Mouse (Mus musculus): ENCODE measurements around the gene Pid1. TPM values are rescaled to one million over a fixed set of nuclear protein-coding genes. Genes with fewer than 3 reads are reported as not detected.
A peak's percentile ranks its signal among the peaks of the same experiment; 100 is the strongest.

Pid1 gene
- 67.1 and 68.8 TPM in 2 replicates for polyA plus RNA-seq (2011; ENCODE audit: insufficient read depth, insufficient read length, low read depth, missing spikeins)

DNA sequence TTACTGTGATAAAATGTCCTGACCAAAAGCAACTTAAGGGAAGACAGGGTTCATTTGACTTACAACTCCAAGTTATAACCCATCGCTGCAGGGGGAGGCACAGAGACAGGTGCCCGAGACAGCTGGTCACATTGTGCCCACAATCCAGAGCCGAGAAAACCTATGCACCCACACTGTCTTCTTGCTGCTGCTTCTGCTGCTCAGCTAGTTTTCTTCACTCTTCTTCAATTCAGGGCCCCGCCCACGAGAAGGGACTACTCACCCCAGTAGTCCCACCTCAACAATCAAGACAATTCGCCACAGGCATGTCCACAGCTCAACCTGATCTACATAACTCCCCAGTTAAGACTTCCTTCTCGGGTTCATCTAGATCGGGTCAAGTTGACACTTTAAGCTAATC is at the start of gene Pid1:
Gene Pid1, minus strand, starts transcription at position 214 of the 400 bp plus-strand sequence.
- Histone ChIP-seq H3K36me3 (ENCODE audit: control insufficient read depth, insufficient read depth, low read length, poor library complexity, severe bottlenecking) (no peaks in the 10 kb centered on the region), H3K9me3 (replicated peaks; ENCODE audit: control insufficient read depth, insufficient read depth, low read length, poor library complexity, severe bottlenecking) (no peaks in the 10 kb centered on the region), H3K27me3 (ENCODE audit: control insufficient read depth, insufficient read depth, low read length, poor library complexity, severe bottlenecking) (no peaks in the 10 kb centered on the region), H3K4me3 (ENCODE audit: low read depth, low read length) (no peak within 1 kb of the TSS), H3K9ac (ENCODE audit: low read depth, poor library complexity, severe bottlenecking) (no peak within 1 kb of the TSS), H3K4me1 (ENCODE audit: control insufficient read depth, insufficient read depth, low read length) (no peaks in the 10 kb centered on the region), H3K27ac (ENCODE audit: insufficient read depth, low read length) (no peak within 1 kb of the TSS)
- TF ChIP-seq POLR2A (IDR thresholded peaks at IDR 0.05; ENCODE audit: insufficient read depth, low read length), result no peak
- no peak for TF ChIP-seq EP300 (IDR thresholded peaks at IDR 0.05; ENCODE audit: insufficient read depth, low read depth, low read length)
- TF ChIP-seq CTCF (IDR thresholded peaks at IDR 0.05; ENCODE audit: low read depth, low read length), result no peak

DNA sequence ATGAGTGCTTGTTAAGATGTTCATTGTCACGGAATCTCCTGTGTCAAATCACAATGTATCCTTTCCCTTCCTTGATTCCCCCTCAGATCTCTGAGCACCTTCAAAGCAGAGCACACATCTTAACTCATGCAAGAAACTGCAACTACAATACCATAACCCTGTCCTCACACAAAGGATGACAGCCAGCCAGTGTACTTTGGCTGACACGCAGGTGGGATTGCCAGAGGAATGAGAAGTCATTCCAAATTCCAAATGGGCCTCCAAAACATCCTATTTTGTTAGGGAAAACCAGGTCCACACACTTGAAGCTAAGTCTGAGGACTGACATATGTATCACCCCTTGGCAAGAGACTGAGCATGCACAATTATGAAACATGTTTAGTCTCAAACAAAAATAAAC is 45.5 kb upstream of the Pid1 start:
- Histone ChIP-seq H3K4me1 (ENCODE audit: control insufficient read depth, insufficient read depth, low read length) (peaks cover 4% of the 10 kb centered on the region), H3K27ac (ENCODE audit: insufficient read depth, low read length) (no peak overlapping the region), H3K9me3 (replicated peaks; ENCODE audit: control insufficient read depth, insufficient read depth, low read length, poor library complexity, severe bottlenecking) (no peaks in the 10 kb centered on the region), H3K4me3 (ENCODE audit: low read depth, low read length) (no peak overlapping the region), H3K27me3 (ENCODE audit: control insufficient read depth, insufficient read depth, low read length, poor library complexity, severe bottlenecking) (no peaks in the 10 kb centered on the region), H3K36me3 (ENCODE audit: control insufficient read depth, insufficient read depth, low read length, poor library complexity, severe bottlenecking) (no peaks in the 10 kb centered on the region), H3K9ac (ENCODE audit: low read depth, poor library complexity, severe bottlenecking) (no peak overlapping the region)
- no peak for TF ChIP-seq POLR2A (IDR thresholded peaks at IDR 0.05; ENCODE audit: insufficient read depth, low read length)
- TF ChIP-seq CTCF (IDR thresholded peaks at IDR 0.05; ENCODE audit: low read depth, low read length), result no peak
- TF ChIP-seq EP300 (IDR thresholded peaks at IDR 0.05; ENCODE audit: insufficient read depth, low read depth, low read length), result no peak

DNA sequence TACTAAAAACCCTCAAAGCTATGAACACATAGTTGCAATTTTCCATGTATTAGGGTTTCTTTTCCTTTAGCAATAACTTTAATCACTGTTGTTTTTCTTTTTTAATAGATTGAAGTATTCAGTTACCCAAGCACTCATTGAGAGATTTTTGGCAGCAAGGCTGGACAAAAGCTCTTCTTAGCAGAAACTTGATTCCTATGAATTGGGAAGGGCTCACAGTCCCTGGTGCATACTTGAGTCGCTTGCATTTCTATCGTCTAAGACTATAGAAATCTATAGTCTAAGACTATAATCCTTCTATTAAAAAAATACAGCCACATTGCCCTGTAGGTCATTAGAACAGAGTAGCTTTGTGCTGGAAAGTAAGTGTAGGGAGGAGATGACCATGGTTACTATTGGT is 44.9 kb upstream of the Pid1 start:
- TF ChIP-seq POLR2A (IDR thresholded peaks at IDR 0.05; ENCODE audit: insufficient read depth, low read length), result no peak
- no peak for TF ChIP-seq EP300 (IDR thresholded peaks at IDR 0.05; ENCODE audit: insufficient read depth, low read depth, low read length)
- Histone ChIP-seq H3K4me1 (ENCODE audit: control insufficient read depth, insufficient read depth, low read length) (peaks cover 4% of the 10 kb centered on the region), H3K9ac (ENCODE audit: low read depth, poor library complexity, severe bottlenecking) (no peak overlapping the region), H3K27me3 (ENCODE audit: control insufficient read depth, insufficient read depth, low read length, poor library complexity, severe bottlenecking) (no peaks in the 10 kb centered on the region), H3K36me3 (ENCODE audit: control insufficient read depth, insufficient read depth, low read length, poor library complexity, severe bottlenecking) (no peaks in the 10 kb centered on the region), H3K9me3 (replicated peaks; ENCODE audit: control insufficient read depth, insufficient read depth, low read length, poor library complexity, severe bottlenecking) (no peaks in the 10 kb centered on the region), H3K4me3 (ENCODE audit: low read depth, low read length) (no peak overlapping the region), H3K27ac (ENCODE audit: insufficient read depth, low read length) (no peak overlapping the region)

DNA sequence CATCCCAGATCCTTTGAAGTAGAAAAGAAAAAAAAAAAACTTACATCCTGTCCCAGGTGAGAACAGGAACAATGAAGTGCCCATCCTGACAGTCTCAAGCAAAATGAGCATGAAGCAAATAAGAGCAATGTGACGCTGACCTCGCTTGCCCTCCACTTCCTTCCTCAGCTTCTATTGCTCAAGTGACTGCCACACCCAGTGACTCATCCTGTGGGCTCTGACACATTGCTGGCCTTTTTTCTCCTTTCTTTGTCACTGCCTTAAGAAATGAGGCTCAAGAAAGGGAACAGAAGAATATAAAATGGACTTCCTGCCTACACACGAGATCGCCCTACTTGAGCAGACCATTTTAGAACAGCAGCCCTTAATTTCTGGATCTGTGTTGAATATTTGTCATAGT is 42.9 kb upstream of the Pid1 start:
- Histone ChIP-seq H3K9ac (ENCODE audit: low read depth, poor library complexity, severe bottlenecking) (no peak overlapping the region), H3K9me3 (replicated peaks; ENCODE audit: control insufficient read depth, insufficient read depth, low read length, poor library complexity, severe bottlenecking) (no peaks in the 10 kb centered on the region), H3K4me1 (ENCODE audit: control insufficient read depth, insufficient read depth, low read length) (peaks cover 4% of the 10 kb centered on the region), H3K27me3 (ENCODE audit: control insufficient read depth, insufficient read depth, low read length, poor library complexity, severe bottlenecking) (no peaks in the 10 kb centered on the region), H3K36me3 (ENCODE audit: control insufficient read depth, insufficient read depth, low read length, poor library complexity, severe bottlenecking) (no peaks in the 10 kb centered on the region), H3K4me3 (ENCODE audit: low read depth, low read length) (no peak overlapping the region), H3K27ac (ENCODE audit: insufficient read depth, low read length) (no peak overlapping the region)
- TF ChIP-seq EP300 (IDR thresholded peaks at IDR 0.05; ENCODE audit: insufficient read depth, low read depth, low read length) (peak; percentile 69), POLR2A (IDR thresholded peaks at IDR 0.05; ENCODE audit: insufficient read depth, low read length) (no peak)

DNA sequence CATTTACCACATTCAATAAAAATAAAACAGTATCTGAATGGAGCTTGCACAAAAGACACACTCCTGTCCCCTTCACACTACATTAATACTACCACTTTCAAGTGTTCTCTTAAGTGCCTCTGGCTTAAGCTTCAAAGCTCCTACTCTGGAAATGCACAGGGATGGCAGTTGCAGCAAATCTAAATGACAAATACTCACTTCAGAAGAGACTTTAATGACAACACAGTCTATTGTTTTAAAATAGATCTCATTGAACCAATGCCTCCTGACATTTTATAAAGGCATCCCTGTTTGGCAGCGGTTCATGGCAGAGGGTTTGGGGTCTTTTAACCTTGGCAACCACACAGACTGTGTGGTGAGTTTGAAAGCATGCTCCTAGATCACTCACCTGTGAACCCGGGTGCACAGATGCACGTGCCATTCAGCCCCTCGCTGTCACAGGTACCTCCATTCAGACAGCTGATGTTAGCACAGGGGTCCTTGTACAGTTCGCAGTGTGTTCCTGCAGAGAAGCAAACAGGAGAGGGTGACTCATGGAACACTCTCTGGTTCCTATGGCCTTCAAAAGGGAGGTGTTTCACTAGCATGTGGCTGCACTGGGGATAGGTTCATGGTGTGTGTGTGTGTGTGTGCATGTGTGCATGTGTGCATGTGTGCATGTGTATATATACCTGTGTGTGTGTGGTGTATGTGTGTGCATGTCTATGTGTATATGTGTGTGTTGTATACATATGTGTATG is 41.7 kb upstream of the Pid1 start:
- Histone ChIP-seq H3K4me3 (ENCODE audit: low read depth, low read length) (no peak overlapping the region), H3K9me3 (replicated peaks; ENCODE audit: control insufficient read depth, insufficient read depth, low read length, poor library complexity, severe bottlenecking) (no peaks in the 10 kb centered on the region), H3K27me3 (ENCODE audit: control insufficient read depth, insufficient read depth, low read length, poor library complexity, severe bottlenecking) (no peaks in the 10 kb centered on the region), H3K9ac (ENCODE audit: low read depth, poor library complexity, severe bottlenecking) (no peak overlapping the region), H3K36me3 (ENCODE audit: control insufficient read depth, insufficient read depth, low read length, poor library complexity, severe bottlenecking) (no peaks in the 10 kb centered on the region), H3K27ac (ENCODE audit: insufficient read depth, low read length) (no peak overlapping the region), H3K4me1 (ENCODE audit: control insufficient read depth, insufficient read depth, low read length) (peaks cover 4% of the 10 kb centered on the region)
- TF ChIP-seq EP300 (IDR thresholded peaks at IDR 0.05; ENCODE audit: insufficient read depth, low read depth, low read length) (no peak), CTCF (IDR thresholded peaks at IDR 0.05; ENCODE audit: low read depth, low read length) (no peak), POLR2A (IDR thresholded peaks at IDR 0.05; ENCODE audit: insufficient read depth, low read length) (no peak)

DNA sequence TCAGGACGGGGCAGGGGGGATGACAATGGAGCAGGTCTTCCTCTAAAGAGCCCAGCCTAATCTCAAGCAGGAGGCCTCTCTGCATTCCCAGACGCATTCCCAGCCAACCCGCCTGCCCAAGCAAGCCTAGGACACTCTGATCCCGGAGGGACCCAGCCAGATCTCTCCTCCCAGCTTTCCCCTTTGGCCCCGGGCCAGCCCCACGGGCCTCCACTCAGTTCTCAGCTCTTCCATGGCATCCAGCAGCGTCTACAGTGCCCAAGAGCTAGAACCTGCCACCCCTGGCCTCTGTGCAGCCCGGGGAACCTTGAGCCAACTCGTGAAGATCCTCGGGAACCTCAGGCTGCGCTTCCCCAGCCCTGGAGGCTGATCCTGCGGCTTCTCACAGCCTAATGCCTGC is 40.9 kb upstream of the Pid1 start:
- H3K9me3 ChIP-seq (replicated peaks; ENCODE audit: control insufficient read depth, insufficient read depth, low read length, poor library complexity, severe bottlenecking), result no peaks in the 10 kb centered on the region
- no peaks in the 10 kb centered on the region for H3K27me3 ChIP-seq (ENCODE audit: control insufficient read depth, insufficient read depth, low read length, poor library complexity, severe bottlenecking)
- no peak overlapping the region for H3K27ac ChIP-seq (ENCODE audit: insufficient read depth, low read length)
- H3K4me1 ChIP-seq (ENCODE audit: control insufficient read depth, insufficient read depth, low read length), result peaks cover 4% of the 10 kb centered on the region
- TF ChIP-seq EP300 (IDR thresholded peaks at IDR 0.05; ENCODE audit: insufficient read depth, low read depth, low read length), result no peak
- TF ChIP-seq CTCF (IDR thresholded peaks at IDR 0.05; ENCODE audit: low read depth, low read length), result no peak
- TF ChIP-seq POLR2A (IDR thresholded peaks at IDR 0.05; ENCODE audit: insufficient read depth, low read length), result no peak
- H3K36me3 ChIP-seq (ENCODE audit: control insufficient read depth, insufficient read depth, low read length, poor library complexity, severe bottlenecking), result no peaks in the 10 kb centered on the region
- H3K9ac ChIP-seq (ENCODE audit: low read depth, poor library complexity, severe bottlenecking), result no peak overlapping the region
- no peak overlapping the region for H3K4me3 ChIP-seq (ENCODE audit: low read depth, low read length)
